Mouse (Mus musculus) intestine, embryonic 15.5 days (tissue): Measurements from ENCODE around the gene Igsf3. TPM values are rescaled to one million over a fixed set of nuclear protein-coding genes. Genes with fewer than 3 reads are reported as not detected.

Experiments
- ATAC-seq: fragments of 200-750 bp; cut with Nextera tagmentation; 2 replicates; pipeline ENCODE4 v1.8.0; 2017; ENCODE audit warnings: moderate TSS enrichment, moderate library complexity
- H3K27ac ChIP-seq: fragments of 300-500 bp; sonication (generic); 2 replicates; pipeline ENCODE4 v1.5.1; 2015; ENCODE audit warnings: mild to moderate bottlenecking, inconsistent platforms
- H3K27me3 ChIP-seq: fragments of 300-500 bp; sonication (generic); replicated peaks from 2 replicates; pipeline ENCODE4 v1.6.1; 2015; ENCODE audit warnings: inconsistent platforms
- H3K36me3 ChIP-seq: fragments of 300-500 bp; sonication (generic); 2 replicates; pipeline ENCODE4 v1.6.1; 2015; ENCODE audit warnings: inconsistent platforms
- H3K4me1 ChIP-seq: fragments of 300-500 bp; sonication (generic); replicated peaks from 2 replicates; pipeline ENCODE4 v1.6.1; 2015; ENCODE audit warnings: inconsistent platforms
- H3K4me2 ChIP-seq: fragments of 300-500 bp; sonication (generic); replicated peaks from 2 replicates; pipeline ENCODE4 v1.6.1; 2015; ENCODE audit warnings: mild to moderate bottlenecking, inconsistent platforms
- H3K4me3 ChIP-seq: fragments of 300-500 bp; sonication (generic); replicated peaks from 2 replicates; pipeline ENCODE4 v1.5.1; 2015; ENCODE audit warnings: inconsistent platforms
- H3K9ac ChIP-seq: fragments of 300-500 bp; sonication (generic); 2 replicates; pipeline ENCODE4 v1.6.1; 2015; ENCODE audit warnings: inconsistent platforms
- H3K9me3 ChIP-seq: fragments of 300-500 bp; sonication (generic); 2 replicates; pipeline ENCODE4 v1.6.1; 2016; ENCODE audit warnings: inconsistent platforms
- WGBS: fragments of 180-500 bp; shearing (Covaris S2); methylation state at CpG from one replicate; pipeline ENCODE4 v1.1.7; 2015; 5-methylcytosine and 5-hydroxymethylcytosine counted together
- polyA plus RNA-seq: library from polyadenylated mRNA; unstranded; fragments of >200 nt; fragmentation: Nextera tagmentation; extraction: Ambion mirVana; gene quantifications from 2 replicates; pipeline ENCODE4 v1.2.1, GENCODE M21; 2015

Igsf3 gene
- polyA plus RNA-seq, 1 experiment from 2014 or later: 22.4 TPM

DNA sequence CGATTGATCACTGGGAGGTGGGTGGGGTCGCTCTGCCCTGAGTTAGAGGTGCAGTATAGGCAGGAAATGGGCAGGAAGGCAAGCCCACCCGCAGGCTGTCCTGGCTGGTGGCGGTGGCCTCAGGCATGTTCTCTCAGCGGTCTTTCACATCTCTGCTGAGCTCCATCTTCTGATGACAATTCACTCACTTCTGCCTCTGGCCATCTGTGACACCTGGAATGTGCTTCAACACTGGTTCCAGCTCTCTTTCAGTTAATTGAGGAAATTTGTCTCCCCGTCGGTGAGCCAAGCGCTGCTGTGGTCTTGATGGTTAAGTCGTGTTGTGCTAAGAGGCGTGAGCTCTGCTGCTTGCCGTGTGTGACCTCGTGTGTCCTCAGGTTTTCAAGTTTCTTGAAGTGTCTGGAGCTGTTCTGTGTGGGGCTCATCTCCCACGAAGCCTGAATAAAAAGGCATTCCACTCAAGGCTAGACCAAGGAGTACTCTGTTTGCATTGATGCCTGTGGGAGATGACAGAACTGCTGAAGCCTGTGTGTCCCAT lies 19.9 kb downstream of the Igsf3 start:
- WGBS: 45% methylated on average over 13 of the region's 13 CpGs
- Histone ChIP-seq H3K27ac (no peak overlapping the region), H3K4me2 (no peak overlapping the region), H3K27me3 (no peaks in the 10 kb centered on the region), H3K9me3 (no peaks in the 10 kb centered on the region), H3K4me1 (peaks cover 54% of the 10 kb centered on the region), H3K36me3 (no peaks in the 10 kb centered on the region), H3K4me3 (no peak overlapping the region), H3K9ac (no peak overlapping the region)
- no peak for ATAC-seq

DNA sequence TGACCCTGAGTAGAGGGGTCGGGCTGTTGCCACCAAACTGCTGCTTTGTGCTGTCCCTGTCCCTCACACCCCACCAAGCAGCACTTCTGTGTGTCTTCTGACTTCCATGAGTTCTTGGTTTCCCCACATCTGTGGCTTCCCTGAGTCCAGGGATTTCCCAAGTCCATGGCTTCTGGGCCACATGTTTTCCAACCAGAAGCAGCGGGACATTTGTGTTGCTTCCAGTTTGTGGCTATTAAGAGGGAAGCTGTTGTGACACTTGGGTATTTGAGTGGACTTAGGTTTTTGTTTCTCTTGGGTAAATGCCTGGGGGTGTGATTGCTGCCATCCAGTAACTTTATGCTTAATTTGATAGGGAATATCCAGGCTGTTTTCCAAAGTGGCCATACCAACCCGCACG lies 20.5 kb downstream of the Igsf3 start:
- WGBS: 87% methylated on average over 4 of the region's 4 CpGs
- H3K27ac ChIP-seq: no peak overlapping the region
- H3K9ac ChIP-seq: no peak overlapping the region
- no peaks in the 10 kb centered on the region for H3K36me3 ChIP-seq
- no peaks in the 10 kb centered on the region for H3K27me3 ChIP-seq
- H3K9me3 ChIP-seq: no peaks in the 10 kb centered on the region
- H3K4me1 ChIP-seq: peaks cover 54% of the 10 kb centered on the region
- no peak overlapping the region for H3K4me3 ChIP-seq
- H3K4me2 ChIP-seq: no peak overlapping the region
- no peak for ATAC-seq

DNA sequence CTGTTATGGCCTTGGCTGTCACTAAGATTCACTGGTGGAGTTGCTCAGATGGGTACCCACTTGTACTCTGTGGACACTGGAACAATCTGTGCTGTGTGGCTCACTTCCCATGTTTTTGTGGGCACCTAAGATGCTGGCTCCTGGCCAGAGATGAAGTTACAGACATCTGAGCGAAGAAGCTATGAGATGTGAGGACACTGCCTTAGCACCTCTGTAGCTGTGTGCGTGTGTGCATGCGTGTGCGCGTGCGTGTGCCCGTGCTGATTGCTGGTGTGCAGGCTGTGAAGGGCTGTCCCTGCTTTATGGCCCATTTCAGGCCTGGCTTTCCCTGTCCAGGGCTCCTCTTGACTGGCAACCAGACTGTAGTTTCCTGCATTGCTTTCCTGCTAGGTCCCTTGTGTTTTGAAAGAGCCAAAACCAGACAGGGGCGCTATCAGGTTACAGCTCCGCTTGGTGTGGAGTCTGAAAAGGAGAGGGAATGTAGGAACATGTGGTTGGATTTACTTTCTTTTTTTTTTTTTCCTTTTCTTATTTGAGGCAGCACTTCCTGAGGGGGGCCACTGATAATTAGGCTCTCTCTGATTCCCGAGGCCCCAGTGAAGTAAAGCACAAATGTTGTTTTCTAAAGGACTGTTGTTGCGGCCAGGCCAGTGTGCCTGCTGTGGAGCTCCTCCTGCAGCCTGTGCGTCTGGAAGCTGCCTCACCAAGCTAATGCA lies 21.3 kb downstream of the Igsf3 start:
- Histone ChIP-seq H3K36me3 (no peaks in the 10 kb centered on the region), H3K4me1 (peaks cover 51% of the 10 kb centered on the region), H3K27me3 (no peaks in the 10 kb centered on the region), H3K9me3 (no peaks in the 10 kb centered on the region), H3K9ac (no peak overlapping the region; the same call in 1 of the 2 replicates), H3K4me2 (0 out of 2 replicates have a peak overlapping the region, but pooled peaks have one; percentile 18), H3K4me3 (no peak overlapping the region), H3K27ac (peak overlapping the region; percentile 48; the same call in 1 of the 2 replicates)
- peak; percentile 29; the same call in 1 of the 2 replicates for ATAC-seq
- WGBS: 46% methylated on average over 12 of the region's 12 CpGs

DNA sequence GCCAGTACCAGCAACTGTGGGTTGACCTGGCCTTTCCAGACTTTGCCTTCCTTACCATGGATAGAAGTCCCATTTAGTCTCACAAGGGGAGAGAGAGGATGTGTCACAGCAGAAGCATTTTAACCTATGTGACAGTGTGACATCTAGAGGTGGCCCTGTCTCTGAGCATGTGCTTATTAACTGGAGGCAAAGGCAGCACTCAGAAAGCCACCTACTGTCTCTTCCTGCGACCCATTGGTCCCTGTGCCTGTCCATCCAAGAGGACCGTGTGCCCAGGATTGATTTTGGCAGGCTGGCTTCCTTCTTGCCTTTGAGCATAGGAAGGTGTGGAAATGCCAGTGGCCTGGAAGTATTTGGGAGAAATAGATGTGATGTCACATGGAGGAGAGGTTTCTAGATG lies 22.0 kb downstream of the Igsf3 start:
- H3K36me3 ChIP-seq: no peaks in the 10 kb centered on the region
- no peaks in the 10 kb centered on the region for H3K27me3 ChIP-seq
- H3K9ac ChIP-seq: no peak overlapping the region
- H3K4me2 ChIP-seq: no peak overlapping the region
- WGBS: 55% methylated on average over 2 of the region's 2 CpGs
- no peaks in the 10 kb centered on the region for H3K9me3 ChIP-seq
- no peak overlapping the region for H3K4me3 ChIP-seq
- peaks cover 47% of the 10 kb centered on the region for H3K4me1 ChIP-seq
- H3K27ac ChIP-seq: 0 out of 2 replicates have a peak overlapping the region, but pooled peaks have one; percentile 48
- ATAC-seq: no peak

DNA sequence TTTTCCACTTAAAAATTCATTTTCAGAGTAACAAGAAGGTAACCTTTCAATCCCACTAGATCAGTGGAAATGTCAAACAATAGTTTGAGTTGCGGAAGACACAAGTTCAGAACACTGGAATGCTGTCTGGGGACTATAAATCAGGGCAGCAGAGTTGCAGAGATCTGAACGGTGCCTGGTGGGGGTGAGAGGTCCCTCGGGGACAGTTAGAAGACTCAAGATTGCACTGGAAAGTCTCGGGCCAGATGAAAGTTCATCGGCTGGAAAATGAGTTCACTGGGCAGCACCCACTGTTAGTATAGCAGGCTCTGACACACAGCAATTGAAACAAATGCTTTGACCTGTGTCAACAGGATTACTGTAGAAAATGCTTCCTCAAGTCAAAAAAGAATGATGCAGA lies 24.6 kb downstream of the Igsf3 start:
- 29% methylated on average over 5 of the region's 5 CpGs for WGBS
- no peaks in the 10 kb centered on the region for H3K27me3 ChIP-seq
- no peaks in the 10 kb centered on the region for H3K9me3 ChIP-seq
- ATAC-seq: no peak
- no peak overlapping the region for H3K9ac ChIP-seq
- H3K27ac ChIP-seq: no peak overlapping the region
- H3K4me2 ChIP-seq: no peak overlapping the region
- H3K4me3 ChIP-seq: no peak overlapping the region
- H3K36me3 ChIP-seq: no peaks in the 10 kb centered on the region
- H3K4me1 ChIP-seq: peaks cover 39% of the 10 kb centered on the region

DNA sequence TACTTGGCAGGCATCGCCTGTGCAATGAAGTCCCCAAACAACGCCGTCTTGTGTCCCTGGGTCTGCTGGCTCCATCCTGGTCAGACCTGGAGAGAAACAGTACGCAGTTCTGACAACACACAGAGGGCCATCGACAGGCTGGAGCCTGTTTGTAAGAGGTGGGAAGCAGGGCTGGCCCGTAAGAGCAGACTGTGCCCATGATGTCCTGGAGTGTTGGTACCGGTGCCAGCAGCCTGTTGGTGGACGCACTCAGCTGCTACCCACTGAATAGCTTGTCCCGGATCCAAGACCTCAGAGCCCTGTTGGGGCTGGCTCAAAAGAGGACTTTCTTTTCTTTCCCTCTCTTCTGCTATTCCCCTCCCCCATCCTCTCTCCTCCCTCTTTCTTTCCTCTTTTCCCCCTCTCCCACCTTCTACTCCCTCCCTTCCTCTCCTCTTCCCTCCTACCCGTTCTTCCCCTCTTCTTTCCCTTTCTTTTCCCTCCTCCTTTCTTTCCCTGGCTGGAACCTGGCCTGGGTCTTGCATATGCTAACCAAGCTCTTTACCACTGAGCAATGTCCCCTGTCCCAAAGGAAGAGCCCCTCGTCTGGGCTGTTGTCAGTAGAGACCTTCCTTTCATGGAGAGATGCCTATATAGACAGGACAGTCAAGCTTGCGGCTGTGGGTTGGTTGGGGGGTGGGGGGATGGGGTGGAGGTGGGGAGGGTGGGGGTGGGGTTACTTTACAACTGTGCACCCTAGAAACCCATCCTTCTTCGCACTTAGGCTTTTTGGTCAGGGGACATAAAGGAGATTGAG lies 27.9 kb downstream of the Igsf3 start:
- WGBS: 58% methylated on average over 13 of the region's 13 CpGs
- Histone ChIP-seq H3K4me2 (0 out of 2 replicates have a peak overlapping the region, but pooled peaks have one; percentile 14), H3K36me3 (no peaks in the 10 kb centered on the region), H3K27ac (no peak overlapping the region), H3K4me3 (no peak overlapping the region), H3K9ac (no peak overlapping the region), H3K27me3 (no peaks in the 10 kb centered on the region), H3K4me1 (peaks cover 35% of the 10 kb centered on the region), H3K9me3 (no peaks in the 10 kb centered on the region)
- ATAC-seq: no peak

DNA sequence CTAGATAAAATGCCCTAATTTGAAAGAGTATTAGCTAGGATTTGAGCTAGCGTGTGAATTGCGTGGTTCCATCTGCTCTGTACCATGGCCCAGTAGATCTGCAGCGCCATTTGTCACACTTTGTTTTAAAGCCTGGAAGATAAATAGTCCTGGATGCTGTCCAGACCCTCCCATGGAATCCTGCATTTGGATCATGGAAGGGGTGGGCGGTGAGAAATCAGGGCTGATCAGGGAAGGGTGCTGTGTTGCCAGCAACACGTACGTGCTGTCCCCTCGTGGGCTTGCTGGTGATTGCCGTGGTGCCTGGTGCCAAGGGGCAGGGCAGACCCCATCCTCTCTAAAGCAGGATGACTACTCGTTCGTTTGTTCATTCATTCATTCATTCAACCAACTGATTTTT lies 28.6 kb downstream of the Igsf3 start:
- Histone ChIP-seq H3K36me3 (no peaks in the 10 kb centered on the region), H3K27ac (no peak overlapping the region), H3K4me3 (no peak overlapping the region), H3K4me2 (peak overlapping the region; percentile 14), H3K27me3 (no peaks in the 10 kb centered on the region), H3K9me3 (no peaks in the 10 kb centered on the region), H3K4me1 (peaks cover 42% of the 10 kb centered on the region), H3K9ac (no peak overlapping the region)
- WGBS: 31% methylated on average over 10 of the region's 10 CpGs
- ATAC-seq: peak; percentile 42; the same call in 1 of the 2 replicates

DNA sequence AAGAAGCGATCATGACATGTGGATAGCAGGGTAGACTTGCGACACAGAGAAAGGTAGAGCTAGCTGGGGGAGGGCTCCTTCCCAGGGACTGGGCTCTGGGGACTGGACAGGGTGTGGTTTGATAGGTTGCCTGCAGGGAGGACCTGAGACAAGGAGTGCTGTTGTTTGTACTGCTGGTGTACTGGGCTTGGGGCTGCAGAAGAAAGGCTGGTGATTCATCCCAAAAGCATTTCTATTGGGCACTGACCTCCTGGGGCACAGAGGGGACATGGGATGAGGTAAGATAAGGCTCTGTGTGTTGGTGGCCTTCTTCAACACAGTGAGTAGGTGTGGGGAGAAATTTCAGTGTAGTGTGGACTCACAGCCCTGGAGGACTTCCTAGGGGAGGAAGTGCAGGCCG lies 29.2 kb downstream of the Igsf3 start:
- H3K36me3 ChIP-seq: no peaks in the 10 kb centered on the region
- peak; percentile 77 for ATAC-seq
- no peak overlapping the region for H3K4me2 ChIP-seq
- H3K4me1 ChIP-seq: peaks cover 47% of the 10 kb centered on the region
- WGBS: 37% methylated on average over 3 of the region's 3 CpGs
- H3K9me3 ChIP-seq: no peaks in the 10 kb centered on the region
- no peak overlapping the region for H3K27ac ChIP-seq
- H3K9ac ChIP-seq: no peak overlapping the region
- H3K27me3 ChIP-seq: no peaks in the 10 kb centered on the region
- no peak overlapping the region for H3K4me3 ChIP-seq

DNA sequence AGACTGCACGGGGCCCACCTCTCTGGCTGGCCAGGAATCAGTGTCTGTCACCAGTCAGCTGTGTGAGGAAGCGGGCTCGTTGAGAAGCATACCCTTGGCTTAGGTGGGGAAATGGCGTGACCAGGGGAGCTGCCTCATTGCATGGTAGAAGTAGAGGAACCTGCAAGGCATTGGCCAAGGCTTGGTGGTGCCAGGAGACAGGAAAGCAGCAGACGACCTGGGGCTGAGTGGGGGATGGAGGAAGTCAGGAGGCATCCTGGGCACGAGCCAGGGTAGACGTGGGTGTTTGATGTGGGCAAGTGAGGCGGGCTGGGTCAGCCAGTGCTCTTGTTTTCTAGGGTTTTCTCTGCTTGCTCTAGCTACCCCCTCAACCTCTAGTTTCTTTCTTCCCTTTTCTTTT lies 30.7 kb downstream of the Igsf3 start:
- Histone ChIP-seq H3K9ac (no peak overlapping the region), H3K27ac (no peak overlapping the region), H3K4me3 (no peak overlapping the region), H3K9me3 (no peaks in the 10 kb centered on the region), H3K4me2 (no peak overlapping the region), H3K36me3 (no peaks in the 10 kb centered on the region), H3K27me3 (no peaks in the 10 kb centered on the region), H3K4me1 (peaks cover 49% of the 10 kb centered on the region)
- WGBS: 68% methylated on average over 8 of the region's 8 CpGs
- ATAC-seq: no peak

DNA sequence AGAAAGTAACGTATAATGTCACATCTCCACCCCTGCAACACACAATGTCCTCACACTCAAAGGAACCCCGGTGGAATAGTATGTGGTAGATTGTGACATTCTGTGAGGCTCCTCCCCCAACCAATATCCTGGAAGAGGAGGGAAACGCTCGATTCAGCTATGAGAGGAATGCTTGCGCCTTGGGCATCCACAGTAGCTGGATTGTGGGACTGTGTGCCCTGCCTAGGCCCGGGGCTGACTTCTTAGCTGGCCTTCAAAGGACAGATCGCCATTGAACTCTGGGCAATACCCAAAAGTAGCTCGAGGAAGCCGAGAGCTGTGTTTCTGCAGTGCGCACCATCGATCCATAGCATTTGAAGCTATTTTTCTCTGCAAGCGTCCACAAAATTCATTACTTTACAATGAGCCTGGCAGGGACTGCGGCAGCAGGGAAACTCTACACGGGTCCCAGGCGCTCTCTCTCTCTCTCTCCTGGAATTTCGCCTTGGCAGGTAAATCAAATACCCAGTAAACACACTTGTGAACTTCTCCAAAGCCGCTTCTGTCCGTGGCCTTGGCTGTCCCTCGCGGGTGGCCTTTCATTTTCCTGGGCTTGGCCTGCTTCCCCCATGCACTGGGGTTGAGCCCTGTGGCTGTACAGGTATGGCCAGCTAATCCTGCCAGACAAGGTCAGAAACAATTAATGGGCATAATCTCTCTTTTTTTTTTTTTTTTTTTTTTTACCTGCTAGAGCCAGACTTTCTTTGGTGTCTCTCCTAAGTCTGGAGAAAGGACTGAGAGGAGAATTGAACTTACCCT lies 32.3 kb downstream of the Igsf3 start:
- H3K4me1 ChIP-seq: peaks cover 49% of the 10 kb centered on the region
- no peaks in the 10 kb centered on the region for H3K9me3 ChIP-seq
- H3K4me2 ChIP-seq: no peak overlapping the region
- no peaks in the 10 kb centered on the region for H3K36me3 ChIP-seq
- H3K9ac ChIP-seq: no peak overlapping the region
- H3K4me3 ChIP-seq: no peak overlapping the region
- no peak overlapping the region for H3K27ac ChIP-seq
- WGBS: 29% methylated on average over 20 of the region's 20 CpGs
- no peaks in the 10 kb centered on the region for H3K27me3 ChIP-seq
- ATAC-seq: no peak

DNA sequence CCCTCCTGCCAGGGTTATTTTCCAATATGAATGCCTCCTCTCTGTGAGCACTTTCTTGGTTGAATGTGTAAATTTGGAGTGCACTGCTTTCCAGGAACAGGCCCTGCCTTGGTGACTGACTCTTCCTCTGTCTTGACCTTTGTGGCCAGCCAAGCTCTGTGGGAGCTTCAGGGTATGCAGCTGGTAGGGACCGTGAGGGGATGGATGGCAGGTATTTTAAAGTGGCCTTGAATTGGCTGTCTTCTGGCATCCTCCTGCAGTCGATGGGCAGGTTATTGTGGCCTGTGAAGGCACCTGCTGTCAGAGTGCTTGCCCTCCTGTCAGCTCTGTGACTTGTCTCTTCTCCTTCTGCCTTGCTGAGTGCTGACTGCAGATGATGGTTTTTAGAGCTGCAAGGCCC lies 33.3 kb downstream of the Igsf3 start:
- no peak overlapping the region for H3K4me2 ChIP-seq
- peaks cover 44% of the 10 kb centered on the region for H3K4me1 ChIP-seq
- no peaks in the 10 kb centered on the region for H3K36me3 ChIP-seq
- H3K4me3 ChIP-seq: no peak overlapping the region
- no peak overlapping the region for H3K9ac ChIP-seq
- H3K27me3 ChIP-seq: no peaks in the 10 kb centered on the region
- no peaks in the 10 kb centered on the region for H3K9me3 ChIP-seq
- no peak overlapping the region for H3K27ac ChIP-seq
- 43% methylated on average over 2 of the region's 2 CpGs for WGBS
- ATAC-seq: no peak

DNA sequence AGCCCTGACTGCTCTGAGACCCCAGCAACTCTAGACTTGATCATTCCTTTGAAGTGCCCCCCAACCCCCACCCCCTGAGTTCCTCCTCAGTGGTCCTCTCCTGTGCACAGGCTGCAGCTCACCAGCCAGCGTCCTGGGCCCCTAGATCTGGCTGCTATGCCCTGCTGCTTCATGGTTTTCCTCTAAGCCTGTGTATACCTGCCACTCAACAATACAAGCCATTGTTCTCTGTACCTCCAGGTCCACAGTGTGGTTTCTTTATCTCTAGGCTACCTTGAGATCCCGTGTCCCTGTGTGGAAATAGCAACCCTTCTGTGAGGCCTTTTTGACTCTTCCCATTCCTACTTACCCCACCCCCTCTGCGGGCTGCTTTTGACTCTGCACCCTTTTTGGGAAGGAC lies 33.9 kb downstream of the Igsf3 start:
- 48% methylated on average over 3 of the region's 3 CpGs for WGBS
- H3K36me3 ChIP-seq: no peaks in the 10 kb centered on the region
- no peak overlapping the region for H3K4me3 ChIP-seq
- H3K9me3 ChIP-seq: no peaks in the 10 kb centered on the region
- no peak overlapping the region for H3K4me2 ChIP-seq
- no peaks in the 10 kb centered on the region for H3K27me3 ChIP-seq
- peaks cover 39% of the 10 kb centered on the region for H3K4me1 ChIP-seq
- H3K9ac ChIP-seq: no peak overlapping the region
- ATAC-seq: no peak
- no peak overlapping the region for H3K27ac ChIP-seq
